ENCODE assay signal across 26 mouse cellular contexts in genomic region chr4:47311929-47312328, GRCm38 (mm10). TPM values are rescaled to one million over a fixed set of nuclear protein-coding genes. Genes with fewer than 3 reads are reported as not detected.
DNase-seq lines count a peak whose midpoint lies in the region; ATAC-seq and TF ChIP-seq lines count a peak whose summit lies in the region.
"Had no signal": no experiment of that assay in that cellular context is flagged by ENCODE, and none has a peak within 500 bp of the region (broad histone marks: within the 10 kb centered on the region; RNA-seq: fewer than 3 reads in every experiment).

No protein-coding gene starts in this region.

- no peaks in the 10 kb centered on the region for H3K27me3 ChIP-seq in hindbrain, postnatal 0 days (ENCODE audit: insufficient read depth, low read length)
- no peaks in the 10 kb centered on the region; the same call in 1 of the 2 replicates for H3K27me3 ChIP-seq in hindbrain, embryonic 16.5 days (replicated peaks; ENCODE audit: control insufficient read depth, insufficient read depth, low read length)
- H3K27me3 ChIP-seq in midbrain, embryonic 14.5 days (ENCODE audit: control insufficient read depth, insufficient read depth, low read length), result no peaks in the 10 kb centered on the region
- no peaks in the 10 kb centered on the region for H3K27me3 ChIP-seq in midbrain, embryonic 13.5 days
- H3K27me3 ChIP-seq: forebrain, embryonic 15.5 days; hindbrain, embryonic 12.5 days; liver, embryonic 13.5 days; neural tube, embryonic 15.5 days had no signal

- H3K4me3 ChIP-seq in hindbrain, postnatal 0 days (ENCODE audit: low read length), result no peak overlapping the region
- H3K4me3 ChIP-seq in hindbrain, embryonic 16.5 days (ENCODE audit: low read length), result no peak overlapping the region
- H3K4me3 ChIP-seq in midbrain, embryonic 14.5 days (replicated peaks; ENCODE audit: low read depth, low read length), result no peak overlapping the region
- H3K4me3 ChIP-seq in midbrain, embryonic 13.5 days (replicated peaks), result no peak overlapping the region
- H3K4me3 ChIP-seq: forebrain, embryonic 15.5 days; heart, adult 2 months; heart, embryonic 13.5 days; hindbrain, embryonic 12.5 days; liver, embryonic 13.5 days; midbrain, embryonic 10.5 days; neural tube, embryonic 15.5 days had no signal

- H3K36me3 ChIP-seq in hindbrain, postnatal 0 days (ENCODE audit: insufficient read depth, low read length), result no peaks in the 10 kb centered on the region
- no peaks in the 10 kb centered on the region for H3K36me3 ChIP-seq in hindbrain, embryonic 16.5 days (ENCODE audit: control insufficient read depth, insufficient read depth, low read length)
- no peaks in the 10 kb centered on the region for H3K36me3 ChIP-seq in midbrain, embryonic 14.5 days (ENCODE audit: control insufficient read depth, insufficient read depth, low read length)
- H3K36me3 ChIP-seq in midbrain, embryonic 13.5 days, result no peaks in the 10 kb centered on the region
- H3K36me3 ChIP-seq: forebrain, embryonic 15.5 days; heart, embryonic 13.5 days; hindbrain, embryonic 12.5 days; liver, embryonic 13.5 days; midbrain, embryonic 10.5 days; neural tube, embryonic 15.5 days had no signal

- H3K27ac ChIP-seq in hindbrain, postnatal 0 days, result no peak overlapping the region
- H3K27ac ChIP-seq in hindbrain, embryonic 16.5 days (ENCODE audit: low read depth, low read length), result no peak overlapping the region
- no peak overlapping the region for H3K27ac ChIP-seq in midbrain, embryonic 14.5 days (replicated peaks; ENCODE audit: low read depth, low read length)
- H3K27ac ChIP-seq in midbrain, embryonic 13.5 days, result no peak overlapping the region
- H3K27ac ChIP-seq: heart, adult 2 months; heart, embryonic 13.5 days; hindbrain, embryonic 12.5 days; liver, embryonic 13.5 days; midbrain, embryonic 10.5 days; neural tube, embryonic 15.5 days had no signal

- no peak overlapping the region for H3K9ac ChIP-seq in hindbrain, postnatal 0 days (replicated peaks; ENCODE audit: low read length)
- H3K9ac ChIP-seq in hindbrain, embryonic 16.5 days (ENCODE audit: low read depth, low read length), result no peak overlapping the region
- no peak overlapping the region for H3K9ac ChIP-seq in midbrain, embryonic 14.5 days (replicated peaks; ENCODE audit: low read length)
- H3K9ac ChIP-seq in midbrain, embryonic 13.5 days (replicated peaks), result no peak overlapping the region
- H3K9ac ChIP-seq: forebrain, embryonic 15.5 days; heart, embryonic 13.5 days; hindbrain, embryonic 12.5 days; liver, embryonic 13.5 days; lung, embryonic 14.5 days; neural tube, embryonic 15.5 days had no signal

- no peaks in the 10 kb centered on the region for H3K4me1 ChIP-seq in hindbrain, postnatal 0 days (ENCODE audit: insufficient read depth, low read length)
- H3K4me1 ChIP-seq in hindbrain, embryonic 16.5 days (ENCODE audit: control insufficient read depth, insufficient read depth, low read depth, low read length), result no peaks in the 10 kb centered on the region
- H3K4me1 ChIP-seq in midbrain, embryonic 14.5 days (ENCODE audit: control insufficient read depth, insufficient read depth, low read length), result no peaks in the 10 kb centered on the region
- no peaks in the 10 kb centered on the region for H3K4me1 ChIP-seq in midbrain, embryonic 13.5 days (replicated peaks)
- H3K4me1 ChIP-seq: forebrain, embryonic 15.5 days; hindbrain, embryonic 12.5 days; midbrain, embryonic 10.5 days; neural tube, embryonic 15.5 days had no signal

- H3K9me3 ChIP-seq in hindbrain, postnatal 0 days (ENCODE audit: low read length), result no peaks in the 10 kb centered on the region
- no peaks in the 10 kb centered on the region for H3K9me3 ChIP-seq in hindbrain, embryonic 16.5 days (ENCODE audit: control insufficient read depth, low read length)
- H3K9me3 ChIP-seq in midbrain, embryonic 14.5 days (ENCODE audit: control insufficient read depth, low read length), result no peaks in the 10 kb centered on the region
- H3K9me3 ChIP-seq in midbrain, embryonic 13.5 days, result no peaks in the 10 kb centered on the region
- H3K9me3 ChIP-seq: forebrain, embryonic 15.5 days; heart, embryonic 13.5 days; hindbrain, embryonic 12.5 days; liver, embryonic 13.5 days; midbrain, embryonic 10.5 days; neural tube, embryonic 15.5 days had no signal

- ATAC-seq in hindbrain, postnatal 0 days, result no peak
- no peak for ATAC-seq in hindbrain, embryonic 16.5 days
- ATAC-seq in midbrain, embryonic 14.5 days (ENCODE audit: low FRiP score, low TSS enrichment), result no peak
- ATAC-seq in midbrain, embryonic 13.5 days, result no peak
- ATAC-seq in activated CD4-positive, CD25-positive, alpha-beta regulatory T cell, adult 4 months, result no peak
- ATAC-seq: inflammation-experienced regulatory T-cells, adult 6 months had no signal

- no peak overlapping the region for H3K4me2 ChIP-seq in hindbrain, postnatal 0 days (ENCODE audit: low read depth, low read length)
- no peak overlapping the region for H3K4me2 ChIP-seq in hindbrain, embryonic 16.5 days (ENCODE audit: low read length)
- H3K4me2 ChIP-seq in midbrain, embryonic 14.5 days (ENCODE audit: low read length), result no peak overlapping the region
- no peak overlapping the region for H3K4me2 ChIP-seq in midbrain, embryonic 13.5 days (replicated peaks)
- H3K4me2 ChIP-seq: forebrain, embryonic 15.5 days; heart, embryonic 13.5 days; hindbrain, embryonic 12.5 days; liver, embryonic 13.5 days; lung, embryonic 14.5 days; neural tube, embryonic 15.5 days had no signal

- no peak for TF ChIP-seq CTCF in hindbrain, postnatal 0 days (IDR thresholded peaks at IDR 0.05; ENCODE audit: low read depth)

- WGBS in hindbrain, postnatal 0 days, result 44% methylated on average over 7 of the region's 7 CpGs
- 63% methylated on average over 7 of the region's 7 CpGs for WGBS in hindbrain, embryonic 16.5 days
- WGBS in midbrain, embryonic 14.5 days, result 62% methylated on average over 7 of the region's 7 CpGs
- WGBS in midbrain, embryonic 13.5 days, result 69% methylated on average over 7 of the region's 7 CpGs

- peak; percentile 41 for DNase-seq in hindbrain, postnatal 0 days (ENCODE audit: low spot score)
- peak; percentile 27 for DNase-seq in midbrain, embryonic 14.5 days
- DNase-seq in Muller cell, postnatal 12 days (ENCODE audit: inconsistent ontology term), result peak; percentile 21
- DNase-seq in mesoderm, embryonic 11.5 days (ENCODE audit: low read depth, low spot score), result peak; percentile 28
- DNase-seq: adrenal gland, postnatal 25 days; cerebellum, adult 11 months; cerebellum, postnatal 36 days; embryo, embryonic 11 days; gastrocnemius, postnatal 25 days; heart, adult 2 months; heart, postnatal 14 days; kidney, adult 2 months; kidney, postnatal 14 days; liver, embryonic 13.5 days; spleen, adult 18-20 months; thymus, postnatal 25 days had no signal

RNA-seq across cellular contexts. Expression of gene Tgfbr1, which starts 41.1 kb away (rescaled TPM):
- 24.7 and 33.1 TPM in 2 replicates for total RNA-seq in hindbrain, postnatal 0 days (2014; rRNA removed)
- polyA plus RNA-seq in hindbrain, postnatal 0 days (2015; fragmentation: Nextera tagmentation; extraction: Ambion mirVana), result 13.0 and 14.0 TPM in 2 replicates
- 17.7 and 27.1 TPM in 2 replicates for polyA plus RNA-seq in hindbrain, embryonic 16.5 days (2015; fragmentation: Nextera tagmentation; extraction: Ambion mirVana)
- 33.9 and 57.4 TPM in 2 replicates for polyA plus RNA-seq in midbrain, embryonic 14.5 days (2014; fragmentation: Nextera tagmentation; extraction: Ambion mirVana)
- polyA plus RNA-seq in midbrain, embryonic 13.5 days (2015; fragmentation: Nextera tagmentation; extraction: Ambion mirVana), result 63.2 and 67.8 TPM in 2 replicates
- polyA plus RNA-seq in activated CD4-positive, CD25-positive, alpha-beta regulatory T cell, adult 4 months (2017; shearing (Covaris generic)), result 10 to 100 TPM; 35.2 to 38.2 TPM
